Mouse (Mus musculus) midbrain, embryonic 14.5 days (tissue): ENCODE data around the gene Fcrl6. TPM values are rescaled to one million over a fixed set of nuclear protein-coding genes. Genes with fewer than 3 reads are reported as not detected.

Experiments used
- ATAC-seq: fragments of 200-750 bp; cut with Nextera tagmentation; 2 replicates; pipeline ENCODE4 v1.8.0; 2017; ENCODE audit warnings: moderate number of reproducible peaks, moderate library complexity; ENCODE audit not compliant: low FRiP score, low TSS enrichment
- DNase-seq: peaks from one replicate; pipeline ENCODE4 v3.0.0-alpha.2; 2015
- H3K27ac ChIP-seq: fragments of 300-500 bp; sonication (generic); replicated peaks from 2 replicates; pipeline ENCODE4 v1.5.1; 2014; ENCODE audit warnings: mild to moderate bottlenecking, low read depth, low read length, moderate library complexity
- H3K27me3 ChIP-seq: fragments of 300-500 bp; sonication (generic); 2 replicates; pipeline ENCODE4 v1.6.1; 2014; ENCODE audit warnings: low read length, control low read depth, mixed read lengths; ENCODE audit not compliant: control insufficient read depth, insufficient read depth
- H3K36me3 ChIP-seq: fragments of 300-500 bp; sonication (generic); 2 replicates; pipeline ENCODE4 v1.6.1; 2014; ENCODE audit warnings: low read length, control low read depth; ENCODE audit not compliant: control insufficient read depth, insufficient read depth
- H3K4me1 ChIP-seq: fragments of 300-500 bp; sonication (generic); 2 replicates; pipeline ENCODE4 v1.6.1; 2014; ENCODE audit warnings: mild to moderate bottlenecking, antibody characterized with exemption, low read length, control low read depth; ENCODE audit not compliant: control insufficient read depth, insufficient read depth
- H3K4me2 ChIP-seq: fragments of 300-500 bp; sonication (generic); 2 replicates; pipeline ENCODE4 v1.6.1; 2014; ENCODE audit warnings: mild to moderate bottlenecking, low read length, moderate library complexity
- H3K4me3 ChIP-seq: fragments of 300-500 bp; sonication (generic); replicated peaks from 2 replicates; pipeline ENCODE4 v1.5.1; 2014; ENCODE audit warnings: low read depth, low read length
- H3K9ac ChIP-seq: fragments of 300-500 bp; sonication (generic); replicated peaks from 2 replicates; pipeline ENCODE4 v1.6.1; 2014; ENCODE audit warnings: mild to moderate bottlenecking, low read length, moderate library complexity
- H3K9me3 ChIP-seq: fragments of 300-500 bp; sonication (generic); 2 replicates; pipeline ENCODE4 v1.6.1; 2016; ENCODE audit warnings: low read length, control low read depth, mixed read lengths; ENCODE audit not compliant: control insufficient read depth
- WGBS: fragments of 180-500 bp; shearing (Covaris S2); extraction: QIAGEN DNeasy Blood & Tissue Kit; methylation state at CpG from one replicate; pipeline ENCODE4 v1.1.7; 2014; 5-methylcytosine and 5-hydroxymethylcytosine counted together
- polyA plus RNA-seq: library from polyadenylated mRNA; unstranded; fragments of >200 nt; fragmentation: Nextera tagmentation; extraction: Ambion mirVana; gene quantifications from 2 replicates; pipeline ENCODE4 v1.2.1, GENCODE M21; 2014

Gene Fcrl6
- polyA plus RNA-seq, 1 experiment from 2014 or later: 0.14 TPM

- WGBS: under 1% methylated on average over 66 of the region's 66 CpGs
- Histone ChIP-seq H3K4me3 (peak overlapping the region; percentile 64), H3K4me1 (no peaks in the 10 kb centered on the region), H3K9ac (peak overlapping the region; percentile 77), H3K9me3 (no peaks in the 10 kb centered on the region), H3K4me2 (peak overlapping the region; percentile 96), H3K27ac (peak overlapping the region; percentile 70), H3K27me3 (peaks cover 25% of the 10 kb centered on the region), H3K36me3 (no peaks in the 10 kb centered on the region)
- DNase-seq (peak; percentile 90), ATAC-seq (peak; percentile 88)
These were observed 39.5 kb downstream of the Fcrl6 start for GRCm38 (mm10) chr1:172562641-172563464.

- DNase-seq (no peak), ATAC-seq (no peak; the same call in 1 of the 2 replicates)
- 82% methylated on average over 11 of the region's 11 CpGs for WGBS
- Histone ChIP-seq H3K9ac (no peak within 1 kb of the TSS), H3K27ac (no peak within 1 kb of the TSS), H3K4me3 (no peak within 1 kb of the TSS), H3K4me1 (peaks cover 8% of the 10 kb centered on the region), H3K27me3 (peaks cover 5% of the 10 kb centered on the region; the same call in 1 of the 2 replicates), H3K4me2 (no peak within 1 kb of the TSS), H3K36me3 (no peaks in the 10 kb centered on the region), H3K9me3 (no peaks in the 10 kb centered on the region)
These were observed 46.7 kb downstream of the Fcrl6 start, which contains the start of gene Vsig8 for GRCm38 (mm10) chr1:172555638-172556037. Gene Vsig8, plus strand, starts transcription at chr1:172555938.

DNA sequence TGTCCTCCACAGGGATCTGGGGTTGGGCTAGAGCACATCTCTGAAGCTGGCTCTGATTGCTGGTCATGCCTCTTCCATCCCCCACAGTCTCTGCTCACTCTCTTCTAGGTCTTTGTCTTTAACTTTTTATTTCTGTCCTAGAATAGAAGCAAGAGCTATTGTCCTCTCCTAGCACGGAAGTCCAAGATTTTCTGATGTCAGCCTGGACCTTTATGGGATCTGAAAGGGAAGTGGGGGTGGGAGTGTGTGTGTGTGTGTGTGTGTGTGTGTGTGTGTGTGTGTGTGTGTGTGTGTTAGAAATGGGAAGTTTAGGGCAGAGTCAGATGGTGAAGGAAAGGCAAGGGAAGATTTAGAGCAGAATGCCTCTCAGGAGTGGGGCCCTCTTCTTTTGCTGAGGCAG lies 49.7 kb downstream of the Fcrl6 start:
- whole genome bisulfite sequencing: 44% methylated on average over 1 of the region's 1 CpGs

DNA sequence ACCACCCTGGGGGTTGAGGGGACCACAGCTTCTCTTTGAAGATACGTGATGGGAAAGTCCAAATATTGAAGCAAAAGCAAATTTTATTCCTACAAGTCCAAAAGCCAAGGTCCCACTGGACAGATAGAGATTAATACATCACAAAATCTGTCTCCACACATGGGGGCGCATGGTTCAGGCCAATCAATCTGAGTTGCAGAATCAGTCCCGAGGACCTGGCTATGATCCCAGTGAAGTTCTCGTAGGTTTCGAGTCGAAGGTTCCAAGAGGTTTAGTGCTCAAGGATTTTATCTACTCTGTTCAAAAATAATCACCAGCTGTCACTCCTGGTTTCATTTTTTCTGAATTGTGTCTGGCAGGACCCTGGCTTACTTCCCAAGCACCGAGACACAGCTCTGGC lies 51.3 kb downstream of the Fcrl6 start:
- no peaks in the 10 kb centered on the region for H3K9me3 ChIP-seq
- no peaks in the 10 kb centered on the region for H3K36me3 ChIP-seq
- H3K27ac ChIP-seq: 0 out of 2 replicates have a peak overlapping the region, but pooled peaks have one; percentile 38
- DNase-seq: no peak
- H3K4me3 ChIP-seq: peak overlapping the region; percentile 42
- H3K9ac ChIP-seq: no peak overlapping the region
- 32% methylated on average over 7 of the region's 7 CpGs for WGBS
- ATAC-seq: no peak
- no peaks in the 10 kb centered on the region for H3K27me3 ChIP-seq
- peaks cover 22% of the 10 kb centered on the region for H3K4me1 ChIP-seq
- H3K4me2 ChIP-seq: peak overlapping the region; percentile 62

More for the DNA sequence above, 49.7 kb downstream of the Fcrl6 start:
- ATAC-seq (no peak), DNase-seq (no peak)
- Histone ChIP-seq H3K9me3 (no peaks in the 10 kb centered on the region), H3K27me3 (no peaks in the 10 kb centered on the region), H3K9ac (no peak overlapping the region), H3K27ac (no peak overlapping the region), H3K4me3 (no peak overlapping the region), H3K36me3 (no peaks in the 10 kb centered on the region), H3K4me1 (peaks cover 22% of the 10 kb centered on the region), H3K4me2 (no peak overlapping the region)

DNA sequence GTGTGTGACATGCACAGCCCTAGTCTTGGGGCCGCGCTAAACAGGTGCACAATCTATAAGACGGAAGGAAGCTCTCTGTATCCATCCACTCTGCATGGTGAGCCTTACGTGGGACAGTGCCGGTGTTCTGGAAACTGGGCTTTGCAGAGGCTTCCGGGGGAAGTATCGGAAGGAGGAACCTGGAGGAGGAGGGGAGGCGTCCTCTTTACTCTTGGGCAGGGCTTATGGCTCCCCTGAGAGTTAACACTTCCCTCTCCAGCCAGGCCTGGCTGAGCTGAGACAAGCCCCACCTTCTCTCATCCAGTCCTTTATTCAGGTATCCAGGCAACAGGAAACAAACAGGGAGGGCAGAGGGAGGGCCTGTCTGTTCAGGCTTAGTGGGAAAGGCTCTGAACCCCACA lies 51.8 kb downstream of the Fcrl6 start:
- Histone ChIP-seq H3K27ac (peak overlapping the region; percentile 38), H3K4me1 (peaks cover 22% of the 10 kb centered on the region), H3K9me3 (no peaks in the 10 kb centered on the region), H3K27me3 (no peaks in the 10 kb centered on the region), H3K9ac (peak overlapping the region; percentile 45), H3K4me3 (peak overlapping the region; percentile 42), H3K4me2 (peak overlapping the region; percentile 62), H3K36me3 (no peaks in the 10 kb centered on the region)
- WGBS: under 1% methylated on average over 8 of the region's 8 CpGs
- ATAC-seq (peak; percentile 82), DNase-seq (peak; percentile 81)

DNA sequence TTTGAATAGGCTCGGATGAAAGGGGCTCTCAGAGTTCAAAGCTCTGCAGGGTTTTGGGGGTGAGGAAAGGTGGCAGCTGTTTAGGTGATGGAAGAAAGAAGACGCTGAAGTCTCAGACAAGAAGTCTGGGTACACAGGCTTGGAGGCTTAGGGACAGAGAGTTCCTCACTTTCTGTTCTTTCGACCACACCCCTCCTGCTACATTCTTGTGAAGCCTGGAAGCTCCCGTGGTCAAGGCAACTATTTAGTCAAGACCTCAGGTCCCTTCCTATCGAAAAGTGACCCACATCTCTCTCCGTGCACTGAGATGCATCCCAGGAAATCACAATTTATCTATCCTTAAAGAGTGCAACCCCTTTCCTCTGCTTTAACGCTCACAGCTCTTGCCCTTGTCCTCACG lies 52.6 kb downstream of the Fcrl6 start:
- Histone ChIP-seq H3K4me1 (peaks cover 22% of the 10 kb centered on the region), H3K4me3 (peak overlapping the region; percentile 42), H3K9ac (peak overlapping the region; percentile 45; the same call in 1 of the 2 replicates), H3K9me3 (no peaks in the 10 kb centered on the region), H3K4me2 (peak overlapping the region; percentile 62), H3K36me3 (no peaks in the 10 kb centered on the region), H3K27me3 (no peaks in the 10 kb centered on the region), H3K27ac (no peak overlapping the region)
- DNase-seq (no peak), ATAC-seq (no peak)
- WGBS: 4% methylated on average over 8 of the region's 8 CpGs

GRCm38 (mm10) chr1:172549314-172549713 lies 53.0 kb downstream of the Fcrl6 start:
- DNase-seq (no peak), ATAC-seq (no peak)
- H3K9ac ChIP-seq: no peak overlapping the region
- no peak overlapping the region for H3K4me3 ChIP-seq
- peaks cover 22% of the 10 kb centered on the region for H3K4me1 ChIP-seq
- WGBS: 14% methylated on average over 2 of the region's 2 CpGs
- peak overlapping the region; percentile 62 for H3K4me2 ChIP-seq
- H3K27ac ChIP-seq: no peak overlapping the region
- H3K27me3 ChIP-seq: no peaks in the 10 kb centered on the region
- no peaks in the 10 kb centered on the region for H3K36me3 ChIP-seq
- H3K9me3 ChIP-seq: no peaks in the 10 kb centered on the region

GRCm38 (mm10) chr1:172548501-172548900 lies 53.9 kb downstream of the Fcrl6 start:
- Histone ChIP-seq H3K9me3 (no peaks in the 10 kb centered on the region), H3K9ac (no peak overlapping the region), H3K4me1 (peaks cover 22% of the 10 kb centered on the region), H3K4me2 (no peak overlapping the region), H3K4me3 (no peak overlapping the region), H3K27me3 (no peaks in the 10 kb centered on the region), H3K27ac (no peak overlapping the region), H3K36me3 (no peaks in the 10 kb centered on the region)
- ATAC-seq: no peak
- DNase-seq: no peak
- whole genome bisulfite sequencing: 50% methylated on average over 7 of the region's 7 CpGs
